Comparison of ENCODE assay signal across 10 mouse cellular contexts in the genomic region with DNA sequence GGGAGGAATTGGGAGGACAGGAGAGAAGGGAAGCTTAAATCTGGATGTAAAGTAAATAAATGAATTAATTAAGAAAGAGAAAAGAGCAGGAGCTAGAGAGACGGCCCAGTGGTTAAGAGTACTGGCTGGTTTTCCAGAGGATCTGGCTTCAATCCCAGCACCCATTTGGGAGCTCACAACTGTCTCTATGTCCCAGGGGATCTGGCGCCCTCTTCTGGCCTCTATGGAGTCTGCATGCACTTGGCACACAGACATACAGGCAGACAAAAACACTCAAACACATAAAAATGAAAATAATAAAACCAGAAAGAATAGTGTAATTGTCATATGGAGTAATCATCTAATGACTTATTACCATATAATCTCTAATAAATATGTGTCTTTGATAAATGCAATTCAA. TPM values are rescaled to one million over a fixed set of nuclear protein-coding genes. Genes with fewer than 3 reads are reported as not detected.
DNase-seq lines count a peak whose midpoint lies in the region; ATAC-seq and TF ChIP-seq lines count a peak whose summit lies in the region.
"Had no signal": no experiment of that assay in that cellular context is flagged by ENCODE, and none has a peak within 500 bp of the region (broad histone marks: within the 10 kb centered on the region; RNA-seq: fewer than 3 reads in every experiment).

No protein-coding gene starts in this region.

- no peak for TF ChIP-seq POLR2A in embryonic fibroblast, embryonic 13.5 days (IDR thresholded peaks at IDR 0.05; ENCODE audit: low read depth, low read length)

- ATAC-seq in embryonic facial prominence, embryonic 11.5 days (replicated peaks; ENCODE audit: insufficient number of reproducible peaks, low FRiP score, low TSS enrichment, low read depth): no peak
- no peak for ATAC-seq in midbrain, postnatal 0 days (ENCODE audit: low FRiP score)
- ATAC-seq in midbrain, embryonic 13.5 days: no peak

- 44% methylated on average over 2 of the region's 2 CpGs for WGBS in embryonic facial prominence, embryonic 11.5 days
- 47% methylated on average over 2 of the region's 2 CpGs for WGBS in embryonic facial prominence, embryonic 10.5 days
- WGBS in midbrain, postnatal 0 days: 43% methylated on average over 2 of the region's 2 CpGs
- 45% methylated on average over 2 of the region's 2 CpGs for WGBS in midbrain, embryonic 13.5 days

- no peaks in the 10 kb centered on the region for H3K27me3 ChIP-seq in embryonic facial prominence, embryonic 11.5 days (ENCODE audit: control insufficient read depth, insufficient read depth, low read length)
- H3K27me3 ChIP-seq in embryonic facial prominence, embryonic 10.5 days (replicated peaks; ENCODE audit: low read depth, poor library complexity, severe bottlenecking): no peaks in the 10 kb centered on the region
- H3K27me3 ChIP-seq in midbrain, postnatal 0 days (ENCODE audit: insufficient read depth, low read length): no peaks in the 10 kb centered on the region
- H3K27me3 ChIP-seq in midbrain, embryonic 13.5 days: no peaks in the 10 kb centered on the region
- H3K27me3 ChIP-seq in splenic B cell, adult 2 months (ENCODE audit: control insufficient read depth, insufficient read depth, low read length, poor library complexity, severe bottlenecking): no peaks in the 10 kb centered on the region; the same call in 1 of the 2 replicates

- no peaks in the 10 kb centered on the region for H3K9me3 ChIP-seq in embryonic facial prominence, embryonic 11.5 days (replicated peaks; ENCODE audit: control insufficient read depth, low read length)
- no peaks in the 10 kb centered on the region for H3K9me3 ChIP-seq in embryonic facial prominence, embryonic 10.5 days
- H3K9me3 ChIP-seq in midbrain, postnatal 0 days (ENCODE audit: low read length): no peaks in the 10 kb centered on the region
- H3K9me3 ChIP-seq in midbrain, embryonic 13.5 days: no peaks in the 10 kb centered on the region
- H3K9me3 ChIP-seq: forebrain, embryonic 10.5 days had no signal

- H3K9ac ChIP-seq in embryonic facial prominence, embryonic 11.5 days (replicated peaks; ENCODE audit: low read length): no peak overlapping the region
- H3K9ac ChIP-seq in midbrain, postnatal 0 days (replicated peaks; ENCODE audit: low read length, poor library complexity, severe bottlenecking): no peak overlapping the region
- H3K9ac ChIP-seq in midbrain, embryonic 13.5 days (replicated peaks): no peak overlapping the region

- no peaks in the 10 kb centered on the region for H3K4me1 ChIP-seq in embryonic facial prominence, embryonic 11.5 days (ENCODE audit: control insufficient read depth, insufficient read depth, low read length)
- peaks cover 5% of the 10 kb centered on the region for H3K4me1 ChIP-seq in embryonic facial prominence, embryonic 10.5 days
- H3K4me1 ChIP-seq in midbrain, postnatal 0 days (ENCODE audit: insufficient read depth, low read length): no peaks in the 10 kb centered on the region
- H3K4me1 ChIP-seq in midbrain, embryonic 13.5 days (replicated peaks): peaks cover 2% of the 10 kb centered on the region; the same call in 1 of the 2 replicates
- no peaks in the 10 kb centered on the region for H3K4me1 ChIP-seq in embryonic fibroblast, embryonic 13.5 days (ENCODE audit: control insufficient read depth, insufficient read depth, low read length)

- H3K36me3 ChIP-seq in embryonic facial prominence, embryonic 11.5 days (replicated peaks; ENCODE audit: control insufficient read depth, insufficient read depth, low read depth, low read length): no peaks in the 10 kb centered on the region
- H3K36me3 ChIP-seq in embryonic facial prominence, embryonic 10.5 days (replicated peaks): 0 out of 2 replicates have a peak, but pooled peaks cover 8% of the 10 kb centered on the region
- H3K36me3 ChIP-seq in midbrain, postnatal 0 days (ENCODE audit: insufficient read depth, low read length): no peaks in the 10 kb centered on the region
- H3K36me3 ChIP-seq in midbrain, embryonic 13.5 days: no peaks in the 10 kb centered on the region
- no peaks in the 10 kb centered on the region for H3K36me3 ChIP-seq in splenic B cell, adult 2 months (ENCODE audit: control insufficient read depth, insufficient read depth, low read length, poor library complexity, severe bottlenecking)

- peak; percentile 32 for DNase-seq in embryonic facial prominence, embryonic 11.5 days (ENCODE audit: low spot score)
- no peak for DNase-seq in embryonic facial prominence, embryonic 10.5 days (ENCODE audit: low spot score)
- DNase-seq in midbrain, postnatal 0 days (ENCODE audit: low spot score): peak; percentile 41
- DNase-seq in splenic B cell, adult 2 months (ENCODE audit: low read depth, low spot score): peak; percentile 4
- no peak for DNase-seq in urinary bladder, postnatal 4 days (ENCODE audit: low spot score in 2 of 2)
- DNase-seq in cerebellum, adult 11-12 months: no peak

- peak; percentile 57 for TF ChIP-seq CTCF in midbrain, postnatal 0 days (IDR thresholded peaks at IDR 0.05)
- TF ChIP-seq CTCF in embryonic fibroblast, embryonic 13.5 days (IDR thresholded peaks at IDR 0.05; ENCODE audit: borderline replicate concordance, insufficient read depth, low read length): peak; percentile 39; the same call in 1 of the 2 replicates

- no peak overlapping the region for H3K4me3 ChIP-seq in embryonic facial prominence, embryonic 11.5 days (ENCODE audit: low read depth, low read length)
- no peak overlapping the region for H3K4me3 ChIP-seq in embryonic facial prominence, embryonic 10.5 days
- no peak overlapping the region for H3K4me3 ChIP-seq in midbrain, postnatal 0 days (ENCODE audit: low read depth, low read length)
- H3K4me3 ChIP-seq in midbrain, embryonic 13.5 days (replicated peaks): no peak overlapping the region
- H3K4me3 ChIP-seq in embryonic fibroblast, embryonic 13.5 days (ENCODE audit: insufficient read depth, low read length): no peak overlapping the region
- H3K4me3 ChIP-seq: forebrain, embryonic 10.5 days; myocyte had no signal

- no peak overlapping the region for H3K27ac ChIP-seq in embryonic facial prominence, embryonic 11.5 days (replicated peaks; ENCODE audit: low read depth, low read length)
- no peak overlapping the region for H3K27ac ChIP-seq in embryonic facial prominence, embryonic 10.5 days (replicated peaks)
- no peak overlapping the region for H3K27ac ChIP-seq in midbrain, postnatal 0 days (ENCODE audit: low read depth, low read length)
- no peak overlapping the region for H3K27ac ChIP-seq in midbrain, embryonic 13.5 days
- H3K27ac ChIP-seq in embryonic fibroblast, embryonic 13.5 days (ENCODE audit: insufficient read depth, low read length): no peak overlapping the region
- H3K27ac ChIP-seq: forebrain, embryonic 10.5 days had no signal

- no peak overlapping the region for H3K4me2 ChIP-seq in embryonic facial prominence, embryonic 11.5 days (ENCODE audit: low read depth, low read length)
- no peak overlapping the region for H3K4me2 ChIP-seq in midbrain, postnatal 0 days (ENCODE audit: low read depth, low read length, poor library complexity, severe bottlenecking)
- H3K4me2 ChIP-seq in midbrain, embryonic 13.5 days (replicated peaks): no peak overlapping the region

RNA-seq across cellular contexts. Expression of a gene that starts 12.0 kb away (rescaled TPM):
- polyA plus RNA-seq in embryonic facial prominence, embryonic 11.5 days (2014; fragmentation: Nextera tagmentation; extraction: Ambion mirVana): 44.9 and 46.9 TPM in 2 replicates
- 38.0 and 43.0 TPM in 2 replicates for polyA plus RNA-seq in embryonic facial prominence, embryonic 10.5 days (2016; fragmentation: Nextera tagmentation; extraction: Ambion mirVana)
- total RNA-seq in midbrain, postnatal 0 days (2014; rRNA removed): 32.3 and 37.6 TPM in 2 replicates
- polyA plus RNA-seq in midbrain, postnatal 0 days (2015; fragmentation: Nextera tagmentation; extraction: Ambion mirVana): 33.6 and 35.2 TPM in 2 replicates
- polyA plus RNA-seq in midbrain, embryonic 13.5 days (2015; fragmentation: Nextera tagmentation; extraction: Ambion mirVana): 70.8 and 72.5 TPM in 2 replicates
- 163 and 184 TPM in 2 replicates for polyA plus RNA-seq in embryonic fibroblast, embryonic 13.5 days (2011; ENCODE audit: insufficient read length, low read depth, missing spikeins)

RNA-seq across cellular contexts. Expression of a gene that starts 38.2 kb away (rescaled TPM):
- polyA plus RNA-seq in embryonic facial prominence, embryonic 11.5 days (2014; fragmentation: Nextera tagmentation; extraction: Ambion mirVana): 0.11 and 0.14 TPM in 2 replicates
- polyA plus RNA-seq in embryonic facial prominence, embryonic 10.5 days (2016; fragmentation: Nextera tagmentation; extraction: Ambion mirVana): 0.10 TPM in 1 of 2 replicates, not detected in the other
- total RNA-seq in midbrain, postnatal 0 days (2014; rRNA removed): 0.33 and 2.3 TPM in 2 replicates
- polyA plus RNA-seq in midbrain, postnatal 0 days (2015; fragmentation: Nextera tagmentation; extraction: Ambion mirVana): 0.64 and 0.67 TPM in 2 replicates
- polyA plus RNA-seq in midbrain, embryonic 13.5 days (2015; fragmentation: Nextera tagmentation; extraction: Ambion mirVana): 0.19 and 0.28 TPM in 2 replicates
- polyA plus RNA-seq in embryonic fibroblast, embryonic 13.5 days (2011; ENCODE audit: insufficient read length, low read depth, missing spikeins): not detected in 2 replicates
- polyA plus RNA-seq: forebrain, embryonic 10.5 days; myocyte had no signal

Comparison
In these comparisons a context has a peak if more than half of its experiments do, and no peak if none do; other contexts are left out.
1. DNase-seq: peak in embryonic facial prominence, embryonic 11.5 days (single experiment), midbrain, postnatal 0 days (single experiment) and splenic B cell, adult 2 months (single experiment); none in embryonic facial prominence, embryonic 10.5 days (single experiment), urinary bladder, postnatal 4 days (0 of 2) and cerebellum, adult 11-12 months (single experiment).